Mouse (Mus musculus) mesoderm, embryonic 11.5 days (tissue): Measurements from ENCODE around the gene Rogdi.
A peak's percentile ranks its signal among the peaks of the same experiment; 100 is the strongest.

ENCODE experiments used
- DNase-seq: peaks from one replicate; pipeline ENCODE4 v3.0.0-alpha.2; 2012; ENCODE audit warnings: low read depth, low spot score

Rogdi gene

DNA sequence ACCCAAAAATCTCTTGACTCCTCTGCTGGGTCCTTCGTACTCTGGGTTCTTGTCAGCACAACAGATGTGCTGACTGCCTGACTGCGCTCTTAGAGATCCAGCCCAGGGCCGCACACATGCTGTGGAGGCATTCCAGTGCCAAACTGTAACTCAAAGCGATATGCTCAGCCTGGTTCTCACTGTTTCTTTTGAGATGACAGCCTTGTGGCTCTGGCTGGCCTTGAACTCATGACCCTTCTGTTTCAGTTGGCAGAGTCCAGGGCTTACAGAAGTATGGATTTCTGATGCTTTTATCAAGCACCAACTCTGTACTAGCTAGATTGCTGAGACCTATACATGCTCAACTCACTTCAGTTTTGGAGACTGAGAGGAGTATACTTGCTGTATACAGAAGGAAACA lies 20.1 kb downstream of the Rogdi start:
- DNase-seq, result no peak

DNA sequence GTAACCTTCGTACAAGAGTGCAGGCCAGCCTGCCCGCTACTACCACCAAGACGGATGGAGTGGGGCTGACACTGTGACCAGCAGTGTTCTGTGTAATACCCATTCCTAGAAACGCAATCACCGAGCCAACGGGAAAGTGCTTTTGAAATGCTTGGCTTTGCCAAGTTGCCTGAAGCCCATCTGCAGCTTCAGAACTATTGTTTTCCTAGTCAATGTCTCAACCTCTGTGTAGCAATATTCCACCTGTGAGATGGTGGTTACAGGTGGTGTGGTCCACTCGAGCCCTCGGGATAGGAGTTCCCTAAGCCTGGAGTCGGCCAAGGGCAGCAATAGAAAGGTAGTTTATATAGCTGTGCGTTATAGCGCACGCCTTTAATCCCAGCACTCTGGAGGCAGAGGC lies 28.6 kb downstream of the Rogdi start:
- DNase-seq, result no peak

DNA sequence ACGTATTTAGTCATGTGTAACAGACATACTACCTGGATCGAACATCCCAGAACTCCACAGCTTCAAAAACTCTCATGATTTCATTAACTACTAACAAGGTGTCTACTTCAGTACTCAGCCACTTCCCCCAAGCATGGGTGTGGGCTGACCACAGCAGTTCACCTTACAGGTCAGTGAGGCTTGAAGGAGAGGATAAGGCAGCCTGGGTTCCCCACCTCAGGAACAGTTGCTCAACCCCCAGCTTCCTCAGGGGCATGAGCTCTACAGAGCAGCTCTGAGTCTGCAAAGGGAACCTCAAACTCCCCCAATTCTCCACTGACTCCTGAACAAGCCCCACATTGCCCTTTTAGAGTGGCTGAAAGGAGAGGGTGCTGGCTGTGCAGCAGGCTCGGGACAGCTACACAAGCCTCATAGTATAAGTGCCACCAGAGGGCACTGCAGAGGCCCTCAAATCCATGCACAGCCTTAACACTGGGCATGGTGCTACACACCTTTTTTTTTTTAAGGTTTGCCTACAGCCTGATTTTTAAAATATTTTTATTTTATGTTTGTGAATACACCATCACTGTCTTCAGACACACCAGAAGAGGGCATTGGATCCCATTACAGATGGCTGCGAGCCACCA lies 33.5 kb downstream of the Rogdi start:
- peak; percentile 40 for DNase-seq

DNA sequence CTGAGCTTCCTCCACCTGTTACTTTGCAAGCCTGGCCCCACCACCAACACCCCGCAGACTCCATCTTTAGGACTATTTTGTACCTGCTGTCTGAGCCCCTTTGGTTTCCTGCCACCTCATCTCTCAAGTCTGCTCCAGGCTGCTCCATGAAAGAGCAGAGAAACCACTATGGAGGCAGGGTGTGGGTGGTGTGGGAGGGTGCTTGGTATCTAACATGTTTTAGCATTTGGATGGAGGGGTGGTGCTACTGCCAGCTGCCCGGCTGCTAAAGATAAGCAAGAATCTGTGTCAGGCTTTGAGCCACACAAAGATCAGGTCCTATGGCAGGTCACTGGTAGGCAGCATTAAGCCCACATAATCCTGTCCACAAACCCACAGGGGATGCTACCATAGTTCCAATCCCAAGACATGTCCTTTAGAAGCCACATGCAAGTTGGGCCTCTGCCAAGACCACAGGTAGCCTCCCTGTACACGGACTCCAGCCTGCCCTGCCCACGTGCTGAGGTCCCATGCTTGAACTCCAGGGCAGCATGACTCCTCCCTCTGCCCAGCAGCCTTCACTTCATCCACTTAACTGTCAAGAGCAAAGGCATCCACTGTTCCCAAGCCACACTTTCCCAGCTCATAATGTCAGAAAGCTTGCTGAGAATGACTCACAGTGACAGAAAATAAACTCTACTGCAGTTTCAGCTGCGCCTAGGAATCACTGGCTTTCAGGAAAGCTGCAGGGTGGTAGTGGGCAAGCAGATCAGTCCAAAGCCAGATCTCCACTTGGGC lies 34.9 kb downstream of the Rogdi start:
- no peak for DNase-seq

DNA sequence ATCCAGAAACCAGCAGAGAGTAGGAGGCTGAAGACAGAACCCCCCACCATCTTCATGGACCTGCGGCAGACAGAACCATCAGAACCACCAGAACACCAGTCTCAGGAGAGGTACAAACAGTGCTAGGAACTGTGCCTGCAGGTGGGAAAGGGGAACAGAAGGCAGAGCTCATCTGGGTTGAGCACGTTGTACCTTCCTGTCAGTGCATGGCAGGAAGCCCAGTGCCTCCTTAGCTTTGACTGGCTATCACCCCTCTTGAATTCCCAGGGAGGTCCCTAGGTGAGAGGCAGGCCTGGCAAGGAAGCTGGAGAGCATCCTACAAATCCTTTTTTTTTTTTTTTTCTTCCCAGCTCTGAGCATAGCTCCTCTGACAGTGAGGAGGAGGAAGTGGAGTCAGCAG lies 37.2 kb downstream of the Rogdi start:
- no peak for DNase-seq

DNA sequence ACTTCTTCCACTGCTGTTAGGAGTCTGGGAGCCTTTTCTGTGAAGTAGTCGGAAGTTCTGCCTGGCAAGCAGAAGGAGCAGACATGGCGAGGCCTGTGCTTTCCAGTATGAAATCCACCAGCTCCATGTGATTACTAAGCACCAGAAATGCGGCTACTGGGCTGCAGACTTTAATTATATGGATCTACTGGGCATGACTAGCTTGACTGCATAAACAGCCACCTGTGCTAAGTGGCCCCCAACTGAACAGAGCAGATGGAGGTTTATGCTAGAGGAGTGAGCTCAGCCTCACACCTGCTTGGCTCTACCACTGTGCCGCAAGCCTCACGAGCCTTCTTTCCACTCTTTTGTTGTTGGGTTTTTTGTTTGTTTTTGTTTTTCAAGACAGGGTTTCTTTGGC lies 38.8 kb downstream of the Rogdi start:
- no peak for DNase-seq

DNA sequence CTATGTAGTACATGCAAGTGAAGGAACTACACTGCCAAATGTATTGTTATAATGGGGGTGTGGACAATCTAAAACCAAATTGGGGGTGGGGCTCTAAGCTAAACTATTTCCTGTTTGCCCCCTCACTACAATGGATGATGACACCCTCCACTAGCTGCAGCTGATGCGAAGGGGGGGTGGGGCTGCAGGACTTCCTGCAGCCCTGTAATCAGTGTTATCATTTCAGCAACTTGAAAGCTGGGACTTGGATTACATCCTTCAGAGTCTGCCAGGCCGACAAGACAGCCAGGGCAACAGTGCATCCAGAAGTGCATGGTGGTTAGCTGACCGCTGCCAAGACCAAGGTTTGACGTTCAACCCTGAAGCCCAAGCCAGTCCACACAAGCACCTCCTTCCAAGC lies 41.7 kb downstream of the Rogdi start:
- DNase-seq, result no peak

DNA sequence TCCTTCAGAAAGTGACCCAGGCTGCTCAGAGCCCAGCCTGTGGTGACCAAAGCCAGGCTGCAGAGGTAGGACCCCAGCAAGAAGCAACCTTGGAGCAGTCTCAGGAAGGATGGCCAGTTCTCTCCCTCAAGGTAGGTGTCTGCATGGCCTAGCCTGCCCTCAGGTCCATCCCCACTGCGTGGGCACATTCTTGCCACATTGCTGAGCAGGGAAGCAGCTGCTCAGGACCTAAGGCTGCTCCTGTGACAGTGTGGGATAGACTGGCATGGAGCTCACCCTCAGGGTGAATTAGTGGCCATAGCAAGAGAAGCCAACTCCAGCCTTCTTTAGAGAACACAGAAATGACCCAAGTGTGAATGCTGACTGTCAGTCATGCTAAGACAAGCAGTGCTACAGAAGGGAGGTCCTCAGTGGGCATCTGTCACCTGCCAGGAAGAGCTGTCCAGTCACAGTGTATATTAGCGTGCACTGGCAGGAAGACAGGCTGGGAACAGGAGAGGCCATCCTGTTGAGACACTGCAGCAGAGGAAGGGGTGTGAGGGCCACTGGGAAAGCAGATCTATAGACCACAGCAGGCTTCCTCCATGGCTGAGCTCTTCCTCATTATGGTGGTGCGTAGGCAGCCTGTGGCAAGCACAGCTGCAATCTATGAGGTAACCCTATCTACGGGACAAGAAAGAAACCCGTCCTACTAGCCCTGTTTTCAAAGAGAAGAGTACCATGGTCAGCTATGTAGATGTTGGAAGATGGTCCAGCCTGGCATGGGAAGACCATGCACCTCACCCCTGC lies 44.1 kb downstream of the Rogdi start:
- DNase-seq, result no peak

DNA sequence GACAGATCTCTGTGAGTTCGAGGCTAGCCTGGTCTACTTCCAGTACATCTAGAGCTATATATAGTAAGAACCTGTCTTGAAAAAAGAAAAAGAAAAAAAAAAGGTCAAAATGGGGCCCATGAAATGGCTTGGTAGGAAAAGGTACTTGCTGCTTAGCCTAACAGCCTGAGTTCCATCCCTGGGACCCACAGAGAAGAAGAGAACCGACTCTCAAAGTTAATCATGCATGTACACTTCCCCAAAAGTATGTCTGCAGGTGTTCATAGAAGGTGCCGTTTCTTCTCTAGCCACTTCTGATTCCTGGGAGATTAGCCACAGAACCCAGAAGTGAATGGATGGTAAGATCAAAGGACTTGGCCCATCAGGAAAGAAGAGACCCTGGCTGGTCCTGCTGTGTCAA lies 44.9 kb downstream of the Rogdi start:
- DNase-seq, result no peak

DNA sequence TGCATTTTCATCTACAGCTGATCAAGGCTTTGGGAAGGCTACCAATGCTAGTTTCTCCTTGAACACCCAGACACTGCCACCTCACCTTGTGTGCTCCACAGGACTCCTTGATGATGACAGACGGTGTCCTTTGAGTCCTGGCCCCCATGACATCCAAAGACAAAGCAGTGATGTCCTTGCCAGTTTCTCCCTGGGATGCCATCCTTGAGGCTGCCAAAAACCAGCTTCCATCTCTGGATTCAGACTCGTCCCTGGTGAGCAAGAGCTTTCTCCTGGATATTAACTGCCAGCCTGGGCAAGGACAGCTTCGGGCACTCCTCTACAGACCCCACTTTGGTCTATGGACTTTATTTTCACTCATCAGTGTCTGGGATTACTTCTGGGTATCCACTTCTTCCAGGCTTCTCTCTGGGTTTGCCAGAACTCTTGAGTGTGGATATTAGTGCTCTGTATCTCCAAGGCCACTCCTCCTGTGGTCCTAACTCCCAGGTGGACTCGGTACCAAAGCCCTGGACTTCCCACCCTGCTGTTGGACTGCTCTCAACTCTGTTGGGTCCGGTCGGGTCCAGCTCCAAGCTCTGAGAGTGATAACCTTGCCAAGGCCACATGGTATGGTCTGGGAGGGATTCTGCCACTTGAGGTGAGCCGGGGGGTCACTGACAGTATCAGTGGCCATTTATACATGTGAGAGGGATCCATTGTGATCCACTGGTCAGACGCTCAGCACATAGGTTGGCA lies 47.8 kb downstream of the Rogdi start:
- DNase-seq, result no peak

DNA sequence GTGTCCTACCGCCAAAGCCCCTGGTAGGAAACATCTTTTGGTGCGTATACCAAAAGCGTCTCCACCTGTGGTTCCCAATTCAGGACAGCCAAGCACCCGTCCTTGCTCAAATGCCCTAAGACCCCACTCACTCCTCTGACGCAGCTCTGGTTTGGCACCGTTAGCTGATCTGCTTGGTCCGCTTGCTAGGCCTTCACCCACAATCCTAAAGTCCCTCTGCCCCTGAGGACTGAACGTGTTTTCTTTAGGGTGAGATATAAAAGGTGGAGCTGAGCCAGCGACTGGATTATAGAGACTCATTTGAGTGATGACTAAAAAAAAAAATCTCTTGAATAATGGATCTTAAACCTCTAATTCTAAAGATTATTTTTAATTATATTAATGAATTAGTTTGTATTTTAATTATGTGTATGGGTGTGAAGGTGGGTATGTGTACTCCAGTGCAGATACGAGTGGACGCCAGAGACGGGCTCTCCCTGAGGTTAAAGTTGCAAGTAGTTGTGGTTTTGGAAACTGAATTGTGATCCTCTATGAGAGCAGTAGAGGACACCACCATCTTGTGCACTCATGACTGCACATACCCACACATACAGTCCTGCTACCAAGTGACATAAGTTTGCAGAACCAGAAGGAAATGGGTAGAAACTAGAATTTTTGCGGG lies 48.5 kb downstream of the Rogdi start:
- no peak for DNase-seq

DNA sequence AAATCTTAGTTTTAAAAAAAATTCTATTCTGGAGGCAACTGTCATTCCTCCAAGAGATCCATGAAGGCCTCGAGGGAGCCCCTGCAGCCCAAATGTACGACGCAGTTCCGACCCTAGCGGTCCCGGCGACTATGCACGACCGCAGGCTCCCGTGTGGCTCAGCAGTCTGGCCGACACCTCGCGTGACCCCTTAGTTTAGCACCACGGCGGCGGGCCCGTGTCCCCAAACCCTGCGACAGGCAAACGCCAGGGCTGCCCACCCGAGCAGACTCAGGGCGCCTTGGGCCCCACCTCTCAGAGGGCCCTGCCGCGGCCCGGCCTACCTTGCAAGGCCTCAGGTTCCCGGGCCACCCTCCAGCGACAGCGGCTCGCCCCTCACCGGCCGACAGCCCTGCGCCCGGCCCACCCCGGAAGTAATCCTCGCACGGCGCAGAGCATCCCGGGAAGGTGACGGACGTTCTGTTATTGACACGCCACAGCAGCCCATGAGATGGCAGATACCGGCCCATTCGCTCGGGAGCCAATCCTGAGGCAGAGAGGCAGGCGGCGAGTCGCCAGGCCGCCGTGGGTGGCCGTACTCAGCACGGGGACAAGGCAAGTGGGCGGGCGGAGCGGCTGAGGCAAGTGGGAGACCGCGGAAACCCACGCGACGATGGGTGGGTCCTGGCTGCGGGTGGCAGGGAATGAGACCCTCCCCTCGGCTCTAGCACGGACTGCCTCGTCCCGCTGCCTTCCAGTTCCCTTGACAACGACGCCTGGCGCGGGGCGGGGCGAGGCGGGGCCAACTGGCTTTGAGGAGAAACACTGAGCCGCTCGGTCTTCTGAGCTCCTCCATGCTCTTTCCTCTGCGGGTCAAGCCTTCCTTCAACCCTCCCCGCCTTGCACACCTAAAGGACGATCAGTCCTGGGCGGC lies 49.3 kb downstream of the Rogdi start, which contains the start of gene Anks3:
Gene Anks3, minus strand, starts transcription at position 409 of the 913 bp plus-strand sequence.
- peak; percentile 94 for DNase-seq

DNA sequence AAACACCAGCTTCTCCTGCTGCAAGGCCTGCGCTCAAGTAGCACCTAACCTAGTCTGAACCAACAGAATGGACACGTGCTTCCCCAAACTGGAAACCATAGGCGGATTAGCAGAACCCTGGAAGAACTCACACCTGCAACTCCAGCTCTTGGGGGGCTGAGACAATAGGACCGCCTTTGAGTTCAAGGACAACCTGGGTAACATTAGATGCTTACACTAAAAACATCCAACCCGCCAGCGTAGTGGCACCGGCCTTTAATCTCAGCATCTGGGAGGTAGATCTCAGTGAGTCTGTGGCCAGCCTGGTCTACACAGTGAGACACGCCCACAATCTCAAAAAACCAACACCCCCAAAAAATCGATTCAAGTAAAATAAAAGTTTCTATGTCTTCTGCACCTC lies 50.0 kb downstream of the Rogdi start:
- DNase-seq, result no peak

DNA sequence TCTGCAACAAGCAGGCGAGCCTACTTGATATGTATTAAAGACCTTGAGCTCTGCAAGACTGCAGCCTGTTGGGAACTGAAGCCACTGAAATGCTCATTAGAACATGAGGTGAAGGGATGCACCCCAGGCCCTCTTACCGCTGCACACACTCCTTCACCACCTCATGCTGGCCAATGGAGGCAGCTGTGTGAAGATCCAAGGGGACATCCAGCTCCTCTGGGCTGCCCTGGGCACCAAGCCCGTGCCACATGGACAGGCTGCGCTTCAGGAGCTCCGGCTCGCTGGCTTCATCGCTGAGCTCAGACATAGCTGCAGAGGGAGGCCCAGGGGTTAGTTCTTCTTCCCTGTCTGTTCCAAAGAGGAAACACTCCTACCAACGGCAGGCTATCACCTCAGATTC lies 53.1 kb downstream of the Rogdi start:
- no peak for DNase-seq
